Mouse (Mus musculus) urinary bladder, postnatal 25 days (tissue): Measurements from ENCODE around the gene Prim2.
"Not testable (repeated sequence)": the region's sequence is repeated elsewhere in the genome, so short reads cannot be mapped to it uniquely, and the experiment has no call there.

Experiments
- DNase-seq: peaks from one replicate; pipeline ENCODE4 v3.0.0; 2022; ENCODE audit warnings: low spot score

The Prim2 gene

DNA sequence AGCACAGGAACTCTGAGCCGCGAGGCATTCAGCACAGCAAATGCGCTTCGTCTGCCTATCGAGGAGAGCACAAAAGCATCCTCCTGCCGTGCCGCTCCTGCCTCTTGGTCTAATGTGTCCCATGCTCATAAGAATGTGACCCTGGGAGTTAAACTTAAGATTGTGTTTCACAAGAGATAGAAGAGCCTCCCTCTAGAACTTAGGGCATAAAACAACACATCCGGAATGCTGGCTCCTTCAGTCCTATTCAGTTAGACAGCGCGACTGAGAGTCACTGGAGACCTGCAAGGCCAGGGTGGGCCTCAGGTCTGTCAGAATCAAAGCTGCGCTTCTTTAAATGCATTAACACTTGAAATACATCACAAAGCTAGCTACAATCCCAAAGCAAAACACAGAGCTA lies 18.7 kb downstream of the Prim2 start:
- no peak for DNase-seq

DNA sequence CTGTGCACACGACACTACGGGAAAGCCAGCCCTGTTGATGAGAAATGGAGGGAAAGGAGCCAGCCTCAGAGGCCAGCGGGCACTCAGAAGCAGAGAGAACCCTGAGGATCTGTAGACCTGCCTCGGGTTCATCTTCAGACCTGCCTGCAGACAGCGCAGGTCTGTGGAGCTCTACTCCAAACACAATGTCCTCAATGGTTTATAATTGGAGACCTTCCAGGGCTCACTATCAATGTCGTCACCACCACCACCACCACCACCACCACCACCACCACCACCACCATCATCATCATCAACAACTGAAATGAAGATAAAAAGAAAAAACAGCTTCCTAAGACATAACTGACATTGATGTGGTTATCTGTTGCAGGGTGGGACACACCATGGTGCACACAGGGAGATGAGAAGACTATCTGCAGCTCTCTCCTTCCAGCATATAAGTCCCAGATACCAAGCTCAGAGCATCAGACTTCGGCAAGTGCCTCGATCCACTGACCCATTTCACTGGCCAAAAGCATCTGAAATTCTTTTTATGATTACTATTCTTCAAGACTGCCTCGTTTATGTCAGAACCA lies 20.0 kb downstream of the Prim2 start:
- no peak for DNase-seq

DNA sequence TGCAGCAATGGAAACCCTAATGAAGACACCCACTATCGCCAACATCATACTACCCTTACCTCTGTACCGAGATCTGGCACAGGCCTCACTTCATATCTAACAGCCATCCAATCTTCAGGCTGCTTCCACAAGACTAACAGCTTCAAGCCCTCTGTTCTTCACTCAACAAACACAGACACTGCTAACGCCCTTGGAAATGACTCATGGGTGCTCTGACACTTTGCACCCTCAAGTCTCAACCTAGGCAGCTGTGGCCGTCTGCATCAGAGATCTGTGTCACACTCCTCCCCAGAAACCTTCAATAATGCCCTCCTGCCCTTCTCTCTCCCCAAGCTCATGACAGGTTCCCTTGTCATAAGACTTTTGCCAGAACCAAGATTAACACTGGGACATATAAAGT lies 20.6 kb downstream of the Prim2 start:
- no peak for DNase-seq

DNA sequence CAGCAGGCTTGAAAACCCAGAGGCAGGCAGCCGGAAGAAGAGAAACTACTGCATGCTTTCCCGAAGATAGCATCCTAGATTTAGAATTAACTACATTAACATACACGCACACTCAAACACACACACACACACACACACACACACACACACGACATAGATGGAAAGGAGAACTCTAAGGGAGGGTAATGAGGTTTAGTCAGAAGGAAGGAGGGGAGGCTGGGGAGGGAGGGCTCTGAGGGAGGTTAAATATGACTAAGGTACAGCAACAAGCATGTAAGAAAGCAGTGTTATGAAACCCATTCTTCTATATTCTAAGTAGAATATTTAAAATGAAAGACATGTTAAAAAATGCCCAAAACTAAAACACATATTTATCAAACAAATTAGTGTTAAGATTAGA lies 21.9 kb downstream of the Prim2 start:
- no peak for DNase-seq

DNA sequence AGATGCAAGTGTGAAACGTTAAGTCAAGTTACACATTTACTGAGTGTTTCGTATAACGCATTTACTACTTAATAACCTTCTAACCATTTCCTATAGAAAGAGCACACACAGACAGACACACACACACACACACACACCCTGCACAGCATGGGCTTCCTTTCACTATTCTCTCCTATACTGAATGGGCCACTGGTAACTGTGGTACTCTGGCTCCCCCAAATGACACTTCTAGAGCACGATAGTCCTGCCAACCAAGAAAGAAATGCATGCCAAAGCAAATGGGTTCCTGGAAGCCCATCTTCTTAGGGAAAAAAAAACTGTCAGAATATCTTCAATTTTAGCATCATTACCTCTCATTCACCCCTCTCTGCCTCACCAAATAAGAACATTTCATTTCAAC lies 22.4 kb downstream of the Prim2 start:
- no peak for DNase-seq

DNA sequence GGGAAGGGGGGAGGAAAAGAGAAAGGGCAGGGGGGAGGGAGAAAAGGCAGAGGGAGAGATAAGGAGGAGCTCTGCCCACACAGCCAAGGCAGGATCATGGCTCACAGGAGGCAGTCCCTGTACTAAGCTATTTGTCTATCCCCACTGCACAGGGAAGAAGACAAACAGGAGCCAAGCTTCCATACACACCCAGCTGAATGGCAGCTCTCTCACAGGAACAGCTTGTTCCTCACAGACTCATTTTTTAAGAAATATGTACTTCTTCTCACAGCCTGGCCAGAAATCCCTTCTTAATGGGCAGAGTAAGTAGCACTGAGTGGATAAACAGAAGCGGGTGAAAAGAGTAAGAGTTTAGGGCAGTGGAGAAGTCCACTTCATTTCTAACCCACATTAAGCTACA lies 23.9 kb downstream of the Prim2 start:
- DNase-seq: no peak

DNA sequence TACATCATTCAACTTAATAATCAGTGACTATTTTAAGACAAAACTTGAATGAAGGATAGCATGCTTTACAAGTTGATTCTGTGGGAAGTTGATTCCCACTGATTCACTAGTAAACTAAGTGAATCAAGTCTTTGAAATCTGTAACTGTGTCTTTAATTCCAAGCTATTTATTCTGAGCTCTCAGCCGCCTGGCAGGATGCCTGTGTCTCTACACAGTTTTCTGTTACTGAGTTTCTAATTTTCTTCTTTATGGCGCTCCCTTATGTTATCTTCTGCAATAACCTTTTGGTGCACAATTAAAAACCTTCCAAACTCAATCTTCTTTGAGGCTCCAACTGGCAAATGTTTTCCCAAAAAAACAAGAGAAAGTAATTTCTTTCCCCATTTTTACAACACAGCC lies 28.5 kb downstream of the Prim2 start:
- DNase-seq: no peak

DNA sequence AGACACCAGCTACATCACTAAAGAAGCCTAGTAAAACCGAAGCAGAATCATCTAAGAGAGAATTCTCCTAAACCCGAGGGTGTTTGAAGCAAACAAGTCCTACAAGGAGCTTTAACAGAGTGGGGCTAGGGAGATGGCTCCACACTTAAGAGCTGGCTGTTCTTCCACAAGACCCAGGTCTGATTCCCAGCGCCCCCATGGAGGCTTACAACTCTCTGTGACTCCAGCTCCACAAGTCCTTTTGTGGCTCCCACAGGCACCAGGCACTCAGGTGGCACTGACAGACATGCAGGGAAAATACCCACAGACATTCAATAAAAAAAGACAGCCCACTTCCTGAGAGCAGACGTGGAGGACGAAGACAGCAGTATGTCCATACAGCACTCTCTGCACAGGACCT lies 29.5 kb downstream of the Prim2 start:
- no peak for DNase-seq

DNA sequence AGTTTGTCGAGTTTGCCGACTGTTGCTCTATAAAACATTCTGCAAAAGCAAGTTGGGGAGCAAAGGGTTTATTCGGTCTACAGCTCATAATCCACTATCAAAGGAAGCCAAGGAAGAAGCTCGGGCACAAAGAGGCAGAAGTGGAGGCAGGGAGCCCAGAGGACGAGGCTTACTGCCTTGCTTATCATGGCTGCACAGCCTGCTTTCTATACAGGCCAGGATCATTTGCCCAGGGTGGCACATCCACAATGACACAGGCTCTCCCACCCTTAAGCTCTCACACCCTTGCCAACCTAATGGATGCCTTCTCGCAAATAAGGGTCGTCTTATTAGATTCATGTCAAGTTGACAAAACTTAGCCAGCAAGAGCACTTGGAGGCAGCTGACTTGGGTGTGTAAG lies 30.4 kb downstream of the Prim2 start:
- no peak for DNase-seq

DNA sequence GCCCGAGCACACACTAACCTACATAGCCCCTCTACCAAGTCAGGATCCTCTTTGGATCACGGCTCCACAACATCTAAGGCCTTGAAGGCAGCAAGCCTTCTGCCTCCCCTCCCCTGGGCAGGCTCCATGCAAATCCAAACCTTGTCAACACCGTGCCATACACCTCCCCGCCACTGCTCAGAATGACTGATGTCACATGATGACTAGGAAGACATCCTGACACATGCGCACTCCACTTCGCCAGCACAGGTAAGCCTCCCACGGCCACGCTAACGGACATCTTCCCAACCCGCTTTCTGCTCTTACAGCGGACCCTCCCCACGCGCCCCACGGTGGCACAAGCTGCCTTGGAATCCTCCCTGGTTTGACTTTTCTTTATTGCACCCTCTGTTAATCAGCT lies 31.8 kb downstream of the Prim2 start:
- no peak for DNase-seq

DNA sequence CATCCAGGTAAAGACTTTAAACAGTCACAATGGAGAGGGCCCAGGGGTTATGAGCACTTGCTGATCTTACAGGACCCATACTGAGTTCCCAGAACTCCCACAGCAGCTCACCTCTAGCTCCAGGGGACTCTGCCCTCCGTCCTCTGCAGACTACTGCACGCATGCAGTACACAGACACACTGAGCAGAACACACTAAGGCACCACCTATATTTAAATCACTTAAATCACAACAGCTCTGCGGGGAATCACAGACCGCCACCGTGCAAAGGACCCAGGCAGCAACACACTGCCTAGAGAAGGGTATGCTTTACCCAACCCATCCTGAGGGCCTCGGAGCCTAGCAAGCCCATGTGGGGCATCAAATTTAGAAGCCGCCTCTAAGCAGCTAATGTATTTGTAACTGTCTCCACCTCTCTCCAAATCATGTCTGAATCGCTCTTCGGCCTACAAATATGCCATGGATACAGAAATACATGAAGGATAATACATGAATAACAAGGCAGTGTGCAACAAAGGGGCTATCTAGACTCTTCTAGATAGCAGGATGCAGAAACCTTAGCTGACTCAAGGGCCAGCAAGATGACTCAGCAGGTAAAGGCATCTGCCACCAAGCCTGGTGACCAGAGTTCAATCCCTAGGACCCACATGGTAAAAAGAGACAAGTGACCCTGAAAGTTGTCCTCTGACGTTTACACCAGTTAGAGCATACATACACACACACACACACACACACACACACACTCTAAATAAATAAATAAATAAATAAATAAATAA lies 33.0 kb downstream of the Prim2 start:
- no peak for DNase-seq

DNA sequence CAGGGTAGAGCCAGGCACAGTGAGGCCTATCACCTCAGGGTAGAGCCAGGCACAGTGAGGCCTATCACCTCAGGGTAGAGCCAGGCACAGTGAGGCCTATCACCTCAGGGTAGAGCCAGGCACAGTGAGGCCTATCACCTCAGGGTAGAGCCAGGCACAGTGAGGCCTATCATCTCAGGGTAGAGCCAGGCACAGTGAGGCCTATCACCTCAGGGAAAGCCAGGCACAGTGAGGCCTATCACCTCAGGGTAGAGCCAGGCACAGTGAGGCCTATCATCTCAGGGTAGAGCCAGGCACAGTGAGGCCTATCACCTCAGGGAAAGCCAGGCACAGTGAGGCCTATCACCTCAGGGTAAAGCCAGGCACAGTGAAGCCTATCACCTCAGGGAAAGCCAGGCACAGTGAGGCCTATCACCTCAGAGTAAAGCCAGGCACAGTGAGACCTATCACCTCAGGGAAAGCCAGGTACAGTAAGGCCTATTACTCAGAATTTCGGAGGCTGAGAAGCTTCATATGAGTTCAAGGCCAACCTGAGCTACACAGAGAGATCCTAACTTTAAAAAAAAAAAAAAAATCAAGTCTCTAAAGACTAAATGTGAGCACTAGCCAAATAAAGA lies 38.5 kb downstream of the Prim2 start:
- not testable (repeated sequence) for DNase-seq

DNA sequence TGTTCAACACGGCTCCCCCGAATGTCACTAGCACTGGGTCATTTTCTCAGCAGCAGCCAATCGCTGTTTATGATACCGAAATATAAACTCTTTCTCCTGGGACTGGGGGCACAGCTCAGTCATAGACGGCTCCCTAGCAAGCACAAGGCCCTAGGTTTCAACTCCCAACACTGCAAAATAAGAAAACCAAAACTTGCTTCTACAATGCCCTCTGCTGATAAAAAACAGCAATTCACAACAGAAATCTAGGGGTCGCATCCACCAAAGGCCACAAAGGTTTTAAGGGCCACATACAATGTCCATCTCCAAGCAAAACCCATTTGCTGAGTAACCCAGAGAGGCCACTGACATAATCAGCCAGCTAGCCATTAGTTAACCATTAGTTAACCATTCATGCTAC lies 41.8 kb downstream of the Prim2 start:
- no peak for DNase-seq

DNA sequence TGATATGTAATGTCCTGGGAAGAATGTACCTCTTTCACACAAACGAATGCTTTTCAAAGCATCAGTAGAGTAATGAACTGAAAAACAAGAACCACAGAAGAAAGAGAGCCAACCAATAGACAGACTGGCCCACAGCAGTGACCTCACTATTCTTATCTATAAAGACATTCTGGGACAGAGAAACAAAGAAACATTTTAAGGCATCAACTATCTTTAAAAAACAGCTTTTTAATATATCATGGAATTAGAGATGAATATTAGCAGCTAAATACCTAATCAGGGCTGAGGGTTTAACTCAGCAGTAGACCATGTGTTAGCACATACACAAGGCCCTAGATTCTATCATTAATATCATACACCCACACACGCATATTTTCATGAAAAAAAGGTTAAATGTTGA lies 42.5 kb downstream of the Prim2 start:
- DNase-seq: no peak

DNA sequence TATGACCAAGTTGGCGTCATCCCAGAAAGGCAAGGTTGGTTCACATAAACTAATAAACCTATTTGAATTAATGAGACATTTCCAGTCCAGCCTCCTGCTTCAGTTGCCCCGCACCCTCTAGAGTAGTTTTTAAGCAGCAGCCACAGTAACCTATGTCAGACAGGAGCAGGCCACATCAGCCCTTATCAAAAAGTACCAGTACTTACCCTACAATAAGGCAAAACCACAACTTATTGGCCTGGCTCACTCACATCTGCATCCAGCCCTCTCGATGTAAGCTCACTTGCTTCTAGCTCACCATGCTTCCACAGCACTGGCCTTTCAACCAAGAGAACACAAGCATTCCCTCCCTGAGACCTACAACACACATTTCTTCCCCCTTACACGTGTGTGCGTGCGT lies 44.7 kb downstream of the Prim2 start:
- DNase-seq: no peak

DNA sequence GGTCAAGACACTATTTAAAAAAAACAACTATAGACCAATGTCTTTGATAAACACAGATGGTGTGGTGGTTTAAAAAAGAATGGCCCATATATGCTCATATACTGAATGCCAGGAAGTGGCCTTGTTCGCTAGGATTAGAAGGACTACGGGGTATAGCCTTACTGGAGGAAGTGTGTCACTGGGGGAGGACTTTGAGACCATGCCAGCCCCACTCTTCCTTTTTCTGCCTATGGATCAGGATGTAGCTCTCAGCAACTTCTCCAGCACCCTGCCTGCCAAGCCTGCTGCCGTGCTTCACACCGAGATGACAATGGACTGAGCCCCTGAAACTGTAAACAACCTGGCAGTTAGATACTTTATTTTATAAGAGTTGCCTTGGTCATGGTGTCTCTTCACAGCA lies 45.2 kb downstream of the Prim2 start:
- DNase-seq: no peak

DNA sequence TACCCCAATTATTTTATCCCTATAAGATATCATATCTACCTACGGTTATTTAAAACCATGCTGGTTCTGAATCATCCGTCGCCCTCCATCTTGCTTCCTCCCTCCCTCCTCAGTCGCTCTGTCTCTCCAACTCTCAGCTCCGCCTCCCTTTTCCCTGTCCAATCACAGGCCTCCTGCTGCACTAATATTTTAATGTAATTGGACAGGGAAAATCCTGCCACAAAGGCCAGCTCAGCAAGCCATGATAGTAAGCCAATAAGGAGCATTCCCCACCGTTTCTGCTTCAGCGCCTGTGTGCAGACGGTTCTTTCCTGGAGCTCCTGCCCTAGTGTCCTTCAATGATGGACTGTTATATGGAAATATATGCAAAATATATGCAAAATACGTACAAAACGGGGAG lies 47.8 kb downstream of the Prim2 start:
- no peak for DNase-seq

DNA sequence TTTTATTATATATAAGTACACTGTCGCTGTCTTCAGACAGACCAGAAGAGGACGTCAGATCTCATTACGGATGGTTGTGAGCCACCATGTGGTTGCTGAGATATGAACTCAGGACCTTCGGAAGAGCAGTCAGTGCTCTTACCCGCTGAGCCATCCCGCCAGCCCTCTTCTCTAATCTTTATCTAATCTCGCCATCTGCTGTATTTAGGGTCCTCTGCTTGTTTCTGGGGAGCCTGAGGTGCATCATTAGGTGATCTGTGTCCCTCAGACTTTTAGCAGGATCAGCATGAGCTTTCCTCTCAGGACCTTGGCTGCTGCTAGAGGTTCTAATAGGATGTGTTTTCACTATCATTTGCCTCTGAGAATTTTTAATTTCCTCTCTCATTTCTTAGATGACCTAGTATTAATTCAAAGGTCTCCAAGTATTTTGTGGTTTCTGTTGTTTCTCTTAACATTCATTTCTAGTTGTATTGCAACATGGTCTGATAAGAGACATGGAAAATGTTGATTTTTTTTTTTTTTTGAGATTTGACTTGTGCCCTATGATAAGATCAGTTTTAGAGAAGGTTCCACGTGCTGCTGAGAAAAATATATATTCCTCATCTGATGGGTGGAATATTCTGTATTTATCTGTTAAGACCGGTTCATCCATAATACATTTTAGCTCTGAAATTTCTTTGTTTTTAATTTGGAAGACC lies 49.4 kb downstream of the Prim2 start:
- no peak for DNase-seq

DNA sequence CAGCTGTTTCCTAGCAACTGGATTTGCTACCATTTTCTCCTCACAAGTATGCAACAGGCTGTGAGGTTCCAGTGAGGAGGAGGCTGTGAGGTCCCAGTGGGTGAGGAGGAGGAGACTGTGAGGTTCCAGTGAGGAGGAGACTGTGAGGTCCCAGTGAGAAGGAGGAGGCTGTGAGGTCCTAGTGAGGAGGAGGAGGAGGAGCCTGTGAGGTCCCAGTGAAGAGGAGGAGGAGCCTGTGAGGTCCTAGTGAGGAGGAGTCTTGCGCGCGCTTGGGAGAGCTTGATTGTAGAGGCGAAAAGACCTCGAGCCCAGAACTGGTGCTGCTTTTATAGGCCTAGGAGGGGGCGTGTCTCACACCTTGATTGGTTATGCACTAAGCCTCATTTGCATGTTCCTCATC lies 53.0 kb downstream of the Prim2 start:
- DNase-seq: not testable (repeated sequence)

DNA sequence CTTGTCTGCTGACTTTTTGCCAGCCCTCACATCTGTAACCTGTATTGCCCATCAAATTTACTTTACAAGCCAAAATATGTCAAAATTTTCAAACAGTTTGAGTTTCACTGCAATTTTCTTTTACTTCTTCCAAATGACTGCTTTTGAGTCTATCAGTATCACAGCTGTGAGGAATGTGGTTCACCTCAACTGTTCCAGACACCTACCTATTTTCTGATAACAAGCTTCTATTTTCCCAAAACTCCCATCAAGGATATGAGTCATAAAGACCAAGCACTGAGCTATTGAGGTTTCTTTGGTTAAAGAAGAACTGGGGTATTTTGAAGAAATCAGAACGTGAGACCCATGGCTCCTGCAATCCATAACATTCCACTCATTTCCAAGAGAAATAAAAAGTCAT lies 57.5 kb downstream of the Prim2 start:
- no peak for DNase-seq

DNA sequence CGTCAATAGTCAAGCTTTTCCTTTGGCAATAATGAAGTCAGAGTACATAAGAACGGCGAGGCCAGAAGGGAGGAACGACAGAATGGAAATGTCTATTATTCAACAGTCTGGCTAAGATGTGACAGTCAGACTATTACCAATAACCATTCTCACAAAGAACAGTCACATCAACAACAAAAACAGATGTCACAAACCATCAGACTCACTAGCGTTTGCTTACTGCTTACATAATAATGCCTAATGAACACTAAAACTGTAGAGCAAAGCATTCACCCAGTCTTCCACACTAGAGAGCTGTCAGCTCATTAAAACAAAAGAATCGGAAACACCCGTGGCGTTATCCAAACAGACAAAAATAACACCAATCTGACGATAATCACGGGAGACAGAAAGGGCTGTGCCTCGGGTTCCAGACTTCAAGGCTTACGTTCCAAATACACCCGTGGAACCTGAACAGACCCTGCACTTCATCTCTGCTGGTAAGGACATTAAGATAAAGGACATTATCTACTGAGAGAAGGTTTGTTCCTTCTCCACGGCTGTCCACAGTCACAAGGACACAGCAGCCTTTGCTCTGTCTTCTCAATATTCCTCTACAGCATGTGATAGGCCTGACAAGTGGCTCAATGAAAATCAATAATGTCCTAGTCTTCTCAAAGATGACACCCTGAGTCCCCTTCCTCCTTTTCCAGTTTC lies 59.4 kb downstream of the Prim2 start:
- DNase-seq: no peak

DNA sequence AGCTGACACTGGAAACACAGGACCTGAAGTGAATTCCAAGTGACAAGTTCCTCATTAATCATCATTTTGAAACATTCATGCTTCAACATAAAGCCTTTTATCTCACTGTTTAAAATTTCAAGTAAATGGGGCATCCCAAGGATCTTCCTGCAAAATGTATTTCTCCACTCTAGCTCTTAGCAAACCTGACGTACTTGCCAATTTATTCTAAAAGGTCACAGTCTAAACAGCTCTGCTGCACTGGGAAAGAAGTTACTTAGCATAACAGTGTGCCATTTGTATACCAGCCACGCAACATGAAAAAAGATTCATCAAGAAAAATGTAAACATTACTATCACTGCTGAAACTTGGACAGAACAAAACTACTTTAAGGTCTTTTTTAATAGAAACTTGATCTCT lies 61.5 kb downstream of the Prim2 start:
- no peak for DNase-seq
